Mouse (Mus musculus) small intestine, adult 10 weeks (tissue): ENCODE measurements around the gene Ift46. TPM values are rescaled to one million over a fixed set of nuclear protein-coding genes. Genes with fewer than 3 reads are reported as not detected.

ENCODE experiments used
- polyA plus RNA-seq: library from polyadenylated mRNA; stranded (reverse); fragments of 350-450 nt; fragmentation: Illumina TruSeq; extraction: RNeasy Lipid Tissue Mini Kit (QIAGEN cat#74804); gene quantifications from one replicate; pipeline ENCODE4 v1.2.3, GENCODE M21; 2014; ENCODE audit warnings: low replicate concordance

The Ift46 gene
- 17.8 TPM for polyA plus RNA-seq

DNA sequence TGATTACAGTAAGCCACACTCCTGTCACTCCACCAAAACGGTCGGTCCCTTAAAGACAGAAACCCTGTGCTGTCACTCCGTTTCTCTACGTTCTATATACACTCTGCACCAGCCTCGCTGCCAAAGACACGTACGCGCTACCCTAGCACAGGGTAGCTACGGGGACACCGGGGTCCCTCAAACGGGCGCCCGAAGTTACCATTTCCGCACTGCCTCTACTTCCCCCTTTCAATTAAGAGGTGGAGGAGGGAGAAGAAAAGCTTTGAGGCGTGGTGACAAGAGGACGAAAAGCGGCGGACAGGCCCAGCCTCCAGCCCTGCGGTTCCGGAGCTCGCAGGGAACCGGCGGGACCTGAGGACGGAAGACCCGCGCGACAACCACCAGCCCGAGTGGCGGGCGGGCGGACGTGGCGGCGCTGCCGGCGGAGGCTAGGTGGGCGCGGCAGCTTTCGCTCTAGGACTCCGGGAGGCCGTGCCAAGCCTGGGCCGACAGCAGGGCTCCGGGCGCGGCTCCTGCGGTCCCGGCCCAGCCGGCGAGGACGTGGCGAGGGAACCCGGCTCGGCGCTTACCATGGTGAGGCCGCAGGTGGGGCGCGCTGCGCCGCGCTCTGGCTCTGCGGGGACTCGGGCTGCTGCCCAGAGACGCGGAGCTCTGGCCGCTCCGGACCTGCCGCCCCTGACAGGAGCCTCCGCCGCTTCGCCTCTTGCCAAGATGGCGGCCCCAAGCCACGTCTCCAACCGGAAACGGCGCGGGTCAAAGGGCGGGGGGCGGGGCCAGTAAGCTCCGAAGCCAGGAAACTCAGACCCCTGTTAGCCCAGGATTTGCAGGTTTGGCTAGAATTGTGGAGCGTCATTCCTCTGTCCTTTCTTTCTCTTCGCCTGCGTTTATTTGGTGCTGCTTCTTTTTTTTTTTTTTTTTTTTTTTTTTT, at the start of gene Ift46, which contains the start of gene Arcn1:
TSS of gene Ift46 (plus strand) at position 808 of the 928 bp plus-strand sequence.
TSS of gene Arcn1 (minus strand) at position 745 of the 928 bp plus-strand sequence.

DNA sequence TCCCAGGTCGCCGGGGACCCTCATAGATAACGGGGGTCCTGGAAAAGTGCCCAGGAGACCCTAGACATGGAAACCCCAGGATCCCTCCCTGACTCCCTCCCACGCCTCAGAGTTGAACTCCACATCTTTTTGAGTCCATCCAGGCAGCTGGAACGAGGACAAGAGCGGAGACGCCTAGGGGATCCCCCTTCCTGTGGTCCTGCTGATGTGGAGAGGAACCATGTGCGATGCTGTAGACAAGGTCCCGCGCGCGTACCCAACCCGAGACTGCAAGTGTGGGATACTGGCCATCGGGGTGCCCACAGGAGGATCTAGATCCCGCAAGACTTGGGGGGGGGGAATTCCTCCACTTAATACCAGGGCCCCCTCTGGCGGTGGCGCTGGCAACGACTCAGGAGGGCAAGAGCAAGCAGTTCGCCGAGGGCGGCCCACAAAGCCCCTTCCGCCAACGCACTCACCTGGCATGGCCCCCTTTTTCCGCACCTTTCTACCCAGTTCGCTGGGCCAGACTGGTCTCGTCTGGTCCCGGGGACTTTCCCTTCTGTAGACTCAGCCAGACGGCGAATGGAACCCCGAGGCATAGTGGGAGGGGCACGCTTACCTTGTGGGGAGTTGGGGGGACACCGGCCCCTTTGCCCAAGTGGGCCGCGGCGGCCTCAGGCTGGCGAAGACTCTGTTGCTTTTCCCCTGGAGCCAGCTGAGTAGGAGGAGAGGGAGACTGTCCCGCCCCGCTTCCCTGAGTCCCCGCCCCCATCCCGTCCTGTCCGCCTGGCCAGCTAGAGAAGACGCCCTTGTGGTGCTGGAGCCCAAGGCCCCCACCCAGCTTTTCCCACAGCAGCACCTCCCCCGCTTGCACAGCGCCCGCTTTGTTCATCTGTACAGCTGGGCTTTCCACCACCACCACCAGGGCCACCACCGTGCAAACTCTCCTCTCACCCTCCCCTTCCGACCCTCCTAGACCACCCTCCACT, 32.9 kb upstream of the Ift46 start, which contains the start of gene Phldb1:
TSS of gene Phldb1 (minus strand) at position 675 of the 971 bp plus-strand sequence.

DNA sequence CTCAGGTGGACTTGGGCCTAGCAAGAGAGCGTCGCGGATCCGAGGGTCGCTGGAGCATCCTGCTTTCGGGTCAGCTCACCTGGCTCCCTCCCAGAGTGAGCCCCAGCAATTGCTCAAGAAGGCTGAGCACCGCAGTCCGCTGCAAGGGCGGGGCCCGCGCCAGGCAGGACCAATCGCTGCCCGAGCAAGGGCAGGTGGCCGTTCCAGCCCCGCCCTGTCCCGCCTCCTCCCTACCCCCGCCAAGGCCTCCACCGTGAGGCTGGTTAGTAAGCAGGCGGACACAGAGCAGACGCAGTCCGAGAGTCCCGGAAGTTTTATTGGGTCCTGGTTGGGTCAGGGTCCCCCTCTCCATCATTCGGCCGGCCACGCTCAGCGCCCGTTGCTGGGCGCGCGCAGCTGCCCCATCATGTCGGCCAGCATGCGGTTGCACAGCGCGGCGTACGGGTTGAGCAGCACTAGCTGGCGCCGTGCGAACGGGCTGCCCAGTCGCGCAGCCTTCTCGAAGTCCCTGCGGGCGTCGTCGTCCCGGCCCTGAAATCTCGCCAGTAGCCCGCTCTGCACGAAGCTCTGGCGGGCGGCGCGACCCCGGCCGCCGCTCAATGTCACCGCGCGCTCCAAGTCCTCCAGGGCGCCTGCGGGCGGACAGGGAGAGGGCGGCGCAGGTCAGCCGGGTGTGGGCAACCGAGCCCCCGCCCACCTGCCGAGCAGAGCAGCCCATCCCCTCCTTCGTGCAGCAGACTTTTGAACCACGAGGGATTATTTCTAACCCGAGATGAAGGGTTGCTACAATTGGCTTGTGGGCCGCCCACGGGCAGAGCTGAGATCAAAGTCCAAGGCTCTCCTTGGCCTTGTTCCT, 31.6 kb downstream of the Ift46 start, which contains the start of gene Tmem25:
TSS of gene Tmem25 (minus strand) at position 206 of the 856 bp plus-strand sequence.

DNA sequence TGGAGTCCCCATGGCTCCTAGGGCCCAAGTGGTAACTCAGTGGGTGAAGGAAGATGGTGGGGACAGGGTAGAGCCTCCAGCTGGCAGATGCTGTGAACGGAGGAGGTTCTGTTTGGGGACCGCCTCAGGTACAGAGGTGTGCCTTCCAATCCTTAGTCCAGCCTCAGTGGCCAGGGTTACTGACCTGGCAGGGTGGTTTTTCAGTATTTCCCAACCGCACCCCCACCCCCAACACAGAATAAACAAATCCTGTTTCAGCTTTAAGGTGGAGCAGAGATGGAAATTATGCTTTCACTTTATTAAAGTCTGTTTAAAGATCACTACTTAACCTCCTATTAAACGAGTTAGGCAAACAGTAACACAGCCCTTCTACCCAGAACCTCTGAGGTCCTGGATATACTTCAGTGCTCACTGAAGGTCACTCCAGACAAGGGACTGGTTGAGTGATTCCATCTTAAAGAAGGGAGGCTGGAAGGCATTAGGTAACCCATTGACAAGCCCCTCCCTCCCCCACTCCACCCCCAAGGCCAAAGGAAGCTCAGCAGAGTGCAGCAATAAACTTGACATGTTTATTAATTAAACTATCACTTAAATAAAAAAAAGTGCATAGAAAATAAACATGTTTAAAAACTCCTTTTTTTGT, 35.2 kb downstream of the Ift46 start, which contains the start of gene Ttc36:
TSS of gene Ttc36 (minus strand) at position 265 of the 643 bp plus-strand sequence.

Other genes with a start within 250 kb of the Ift46 start
- 0.37 TPM for gene Cxcr5, start 206.0 kb upstream of the Ift46 start, polyA plus RNA-seq
- gene Ddx6, start 163.0 kb upstream of the Ift46 start, polyA plus RNA-seq = 130 TPM
- gene Treh, start 94.7 kb upstream of the Ift46 start, polyA plus RNA-seq = 43.8 TPM
- 0.15 TPM for gene Phldb1, start 32.7 kb upstream of the Ift46 start, polyA plus RNA-seq
- gene Arcn1, start 63 bp upstream of the Ift46 start, polyA plus RNA-seq = 481 TPM
- gene Tmem25, start 31.4 kb downstream of the Ift46 start, polyA plus RNA-seq = 0.52 TPM
- gene Ttc36, start 35.2 kb downstream of the Ift46 start, polyA plus RNA-seq = not detected
- gene Kmt2a, start 113.4 kb downstream of the Ift46 start, polyA plus RNA-seq = 9.9 TPM
- 807 TPM for gene Atp5l, start 152.8 kb downstream of the Ift46 start, polyA plus RNA-seq
- 74.3 TPM for gene Ube4a, start 197.7 kb downstream of the Ift46 start, polyA plus RNA-seq
- gene Cd3g, start 212.5 kb downstream of the Ift46 start, polyA plus RNA-seq = 15.6 TPM
- gene Cd3d, start 213.9 kb downstream of the Ift46 start, polyA plus RNA-seq = 1.2 TPM
- 7.4 TPM for gene Cd3e, start 241.7 kb downstream of the Ift46 start, polyA plus RNA-seq